ENCODE assay signal across 8 mouse cellular contexts in the genomic region with DNA sequence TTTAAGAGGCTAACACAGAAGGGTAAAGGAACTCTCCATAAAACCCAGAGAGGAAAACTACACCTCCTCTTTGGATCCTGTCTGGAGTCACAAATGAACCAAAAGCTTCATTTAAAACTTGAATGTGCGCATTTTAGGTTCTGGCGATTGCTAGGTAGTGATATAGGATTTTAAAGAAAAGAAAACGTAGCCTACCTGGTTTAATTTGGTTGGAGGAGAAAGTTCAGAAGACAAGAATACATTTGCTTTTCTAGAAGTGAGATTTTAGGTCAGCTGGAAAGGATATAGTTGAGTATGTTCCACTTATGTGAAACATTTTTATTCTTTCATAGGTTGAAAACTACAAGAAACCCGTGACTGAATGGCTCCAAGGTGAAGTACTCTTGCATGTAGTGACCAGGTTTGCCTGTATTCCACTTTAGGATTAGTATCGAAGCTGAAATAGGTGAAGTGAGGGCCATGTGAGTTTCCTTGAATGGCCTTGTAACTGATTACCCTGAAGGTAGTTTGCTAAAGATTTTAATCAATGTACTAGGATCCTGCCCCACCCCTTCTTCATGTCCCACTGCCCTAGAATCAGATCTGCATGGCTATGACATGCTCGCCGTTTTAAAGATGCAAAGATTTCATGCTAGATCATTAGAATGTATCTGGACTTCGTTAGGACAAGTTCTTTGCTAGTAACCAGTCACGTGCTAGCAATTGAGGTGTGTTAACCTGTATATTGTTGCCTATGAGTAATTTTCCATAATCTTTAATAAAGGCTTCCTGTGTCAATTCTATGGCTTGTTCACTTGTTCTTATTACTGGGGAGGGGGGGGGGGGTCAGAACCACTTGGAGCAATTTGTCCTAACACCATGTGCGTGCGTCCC. TPM values are rescaled to one million over a fixed set of nuclear protein-coding genes. Genes with fewer than 3 reads are reported as not detected.
DNase-seq lines count a peak whose midpoint lies in the region; ATAC-seq and TF ChIP-seq lines count a peak whose summit lies in the region.

No protein-coding gene starts in this region.

- ATAC-seq in intestine, embryonic 15.5 days = no peak
- ATAC-seq in neural tube, embryonic 14.5 days (ENCODE audit: low read depth) = no peak

- TF ChIP-seq POLR2A in liver, adult 2 months (IDR thresholded peaks at IDR 0.05; ENCODE audit: extremely low read depth, insufficient read depth, low read length) = no peak

- intact Hi-C loops in left cerebral cortex, postnatal 36 days (cut with DNase I) = loop anchor here (2.0 to 5.0 kb wide), 3 partner anchors 27 to 184 kb away; partner anchors contain the start of gene Rasl11b

- H3K79me2 ChIP-seq in liver, adult 2 months (ENCODE audit: control insufficient read depth, insufficient read depth, low read length) = no peaks in the 10 kb centered on the region

- H3K9ac ChIP-seq in liver, adult 2 months (ENCODE audit: low read depth, low read length) = peak overlapping the region; percentile 87
- peak overlapping the region; percentile 97 for H3K9ac ChIP-seq in intestine, embryonic 15.5 days
- H3K9ac ChIP-seq in neural tube, embryonic 14.5 days (replicated peaks; ENCODE audit: low read depth, low read length) = peak overlapping the region; percentile 98

- H3K4me3 ChIP-seq in liver, adult 2 months (ENCODE audit: insufficient read depth, low read depth, low read length) = peak overlapping the region; percentile 84
- peak overlapping the region; percentile 68 for H3K4me3 ChIP-seq in embryonic facial prominence, embryonic 10.5 days
- H3K4me3 ChIP-seq in intestine, embryonic 15.5 days (replicated peaks) = peak overlapping the region; percentile 87
- H3K4me3 ChIP-seq in neural tube, embryonic 14.5 days (ENCODE audit: low read depth, low read length) = peak overlapping the region; percentile 86

- WGBS in liver, adult 2 months = 32% methylated on average over 11 of the region's 11 CpGs
- 25% methylated on average over 11 of the region's 11 CpGs for WGBS in embryonic facial prominence, embryonic 10.5 days
- WGBS in intestine, embryonic 15.5 days = 18% methylated on average over 11 of the region's 11 CpGs
- 27% methylated on average over 11 of the region's 11 CpGs for WGBS in neural tube, embryonic 14.5 days

- H3K36me3 ChIP-seq in liver, adult 2 months (ENCODE audit: control insufficient read depth, insufficient read depth, low read length) = peaks cover 9% of the 10 kb centered on the region; the same call in 1 of the 2 replicates
- H3K36me3 ChIP-seq in embryonic facial prominence, embryonic 10.5 days (replicated peaks) = peaks cover 50% of the 10 kb centered on the region
- H3K36me3 ChIP-seq in intestine, embryonic 15.5 days = 0 out of 2 replicates have a peak, but pooled peaks cover 2% of the 10 kb centered on the region
- H3K36me3 ChIP-seq in neural tube, embryonic 14.5 days (ENCODE audit: control insufficient read depth, insufficient read depth, low read length) = no peaks in the 10 kb centered on the region

- H3K27me3 ChIP-seq in liver, adult 2 months (ENCODE audit: control insufficient read depth, insufficient read depth, low read length) = no peaks in the 10 kb centered on the region
- H3K27me3 ChIP-seq in embryonic facial prominence, embryonic 10.5 days (replicated peaks; ENCODE audit: low read depth, poor library complexity, severe bottlenecking) = no peaks in the 10 kb centered on the region
- no peaks in the 10 kb centered on the region for H3K27me3 ChIP-seq in intestine, embryonic 15.5 days (replicated peaks)
- no peaks in the 10 kb centered on the region for H3K27me3 ChIP-seq in neural tube, embryonic 14.5 days (ENCODE audit: control insufficient read depth, insufficient read depth, low read length)

- peak; percentile 44 for DNase-seq in liver, adult 2 months (ENCODE audit: extremely low read depth, low read depth, low spot score)
- no peak for DNase-seq in liver
- no peak for DNase-seq in embryonic facial prominence, embryonic 10.5 days (ENCODE audit: low spot score)
- DNase-seq in left cerebral cortex, postnatal 36 days (ENCODE audit: low spot score in 2 of 2) = no peak
- DNase-seq in right cerebral cortex, adult 18-20 months = no peak
- no peak for DNase-seq in cerebellum, adult 8-10 months

- H3K4me1 ChIP-seq in liver, adult 2 months (ENCODE audit: control insufficient read depth, insufficient read depth, low read length) = peaks cover 3% of the 10 kb centered on the region; the same call in 1 of the 2 replicates
- peaks cover 25% of the 10 kb centered on the region for H3K4me1 ChIP-seq in embryonic facial prominence, embryonic 10.5 days
- 0 out of 2 replicates have a peak, but pooled peaks cover 3% of the 10 kb centered on the region for H3K4me1 ChIP-seq in intestine, embryonic 15.5 days (replicated peaks)
- peaks cover 7% of the 10 kb centered on the region for H3K4me1 ChIP-seq in neural tube, embryonic 14.5 days (ENCODE audit: control insufficient read depth, insufficient read depth, low read length)

- peak overlapping the region; percentile 69 for H3K4me2 ChIP-seq in intestine, embryonic 15.5 days (replicated peaks)
- H3K4me2 ChIP-seq in neural tube, embryonic 14.5 days (ENCODE audit: low read depth, low read length) = peak overlapping the region; percentile 67

- no peaks in the 10 kb centered on the region for H3K9me3 ChIP-seq in embryonic facial prominence, embryonic 10.5 days
- H3K9me3 ChIP-seq in intestine, embryonic 15.5 days = no peaks in the 10 kb centered on the region
- no peaks in the 10 kb centered on the region for H3K9me3 ChIP-seq in neural tube, embryonic 14.5 days (ENCODE audit: control insufficient read depth, low read length)

- H3K27ac ChIP-seq in liver, adult 2 months (replicated peaks; ENCODE audit: insufficient read depth, low read depth, low read length) = peak overlapping the region; percentile 85
- peak overlapping the region; percentile 96 for H3K27ac ChIP-seq in embryonic facial prominence, embryonic 10.5 days (replicated peaks)
- H3K27ac ChIP-seq in intestine, embryonic 15.5 days = peak overlapping the region; percentile 86
- H3K27ac ChIP-seq in neural tube, embryonic 14.5 days (ENCODE audit: low read depth, low read length) = peak overlapping the region; percentile 80

- no peak for TF ChIP-seq CTCF in liver, adult 2 months (IDR thresholded peaks at IDR 0.05; ENCODE audit: low read depth, low read length)

RNA-seq across cellular contexts. Expression of gene Usp46, which starts 25.6 kb away (rescaled TPM):
- total RNA-seq in liver, adult 2 months (2014; rRNA removed) = 5.4 and 5.8 TPM in 2 replicates
- 3.0 and 3.8 TPM in 2 replicates for polyA plus RNA-seq in liver, adult 2 months (2012; rRNA removed)
- polyA plus RNA-seq in embryonic facial prominence, embryonic 10.5 days (2016; fragmentation: Nextera tagmentation; extraction: Ambion mirVana) = 41.6 and 43.2 TPM in 2 replicates
- polyA plus RNA-seq in intestine, embryonic 15.5 days (2015; fragmentation: Nextera tagmentation; extraction: Ambion mirVana) = 18.7 and 22.9 TPM in 2 replicates
- 36.8 and 41.9 TPM in 2 replicates for polyA plus RNA-seq in neural tube, embryonic 14.5 days (2014; fragmentation: Nextera tagmentation; extraction: Ambion mirVana)
- 100 to 1,000 TPM; 138 to 142 TPM for total RNA-seq in left cerebral cortex, postnatal 36 days (2021)
